Mouse (Mus musculus): ENCODE results near the gene Zfp148.
"Not testable (repeated sequence)": the region's sequence is repeated elsewhere in the genome, so short reads cannot be mapped to it uniquely, and the experiment has no call there.

Gene Zfp148

GRCm38 (mm10) chr16:33461416-33461815, 80.8 kb downstream of the Zfp148 start:
- DNase-seq (ENCODE audit: low spot score in 2 of 2) = no peak

GRCm38 (mm10) chr16:33464509-33465241, 84.0 kb downstream of the Zfp148 start:
- DNase-seq (ENCODE audit: low spot score in 2 of 2) = no peak

GRCm38 (mm10) chr16:33465242-33465614, 84.6 kb downstream of the Zfp148 start:
- no peak for DNase-seq (ENCODE audit: low spot score in 2 of 2)

GRCm38 (mm10) chr16:33467451-33467850, 86.8 kb downstream of the Zfp148 start:
- no peak for DNase-seq (ENCODE audit: low spot score in 2 of 2)

- DNase-seq (ENCODE audit: low spot score in 2 of 2) = no peak
These were observed 89.3 kb downstream of the Zfp148 start for GRCm38 (mm10) chr16:33469973-33470372.

GRCm38 (mm10) chr16:33474381-33474780, 93.7 kb downstream of the Zfp148 start:
- DNase-seq (ENCODE audit: low spot score in 2 of 2) = no peak

- no peak for DNase-seq (ENCODE audit: low spot score in 2 of 2)
These were observed 99.3 kb downstream of the Zfp148 start for GRCm38 (mm10) chr16:33479926-33480325.

- DNase-seq (ENCODE audit: low spot score in 2 of 2) = no peak
These were observed 100.5 kb downstream of the Zfp148 start for GRCm38 (mm10) chr16:33481148-33481547.

GRCm38 (mm10) chr16:33482309-33482708, 101.7 kb downstream of the Zfp148 start:
- no peak for DNase-seq (ENCODE audit: low spot score in 2 of 2)

GRCm38 (mm10) chr16:33487709-33488108, 107.1 kb downstream of the Zfp148 start:
- no peak for DNase-seq (ENCODE audit: low spot score in 2 of 2)

GRCm38 (mm10) chr16:33494374-33494773, 113.7 kb downstream of the Zfp148 start:
- no peak for DNase-seq (ENCODE audit: low spot score in 2 of 2)

GRCm38 (mm10) chr16:33508082-33508481, 127.4 kb downstream of the Zfp148 start:
- DNase-seq (ENCODE audit: low spot score in 2 of 2) = no peak

- DNase-seq (ENCODE audit: low spot score in 2 of 2) = not testable (repeated sequence)
These were observed 128.6 kb downstream of the Zfp148 start for GRCm38 (mm10) chr16:33509231-33509630.

- DNase-seq (ENCODE audit: low spot score in 2 of 2) = not testable (repeated sequence)
These were observed 130.2 kb downstream of the Zfp148 start for GRCm38 (mm10) chr16:33510856-33511255.

- DNase-seq (ENCODE audit: low spot score in 2 of 2) = no peak
These were observed 131.9 kb downstream of the Zfp148 start for GRCm38 (mm10) chr16:33512555-33512954.

GRCm38 (mm10) chr16:33516807-33517565, 136.3 kb downstream of the Zfp148 start, which contains the start of gene Slc12a8:
TSS of gene Slc12a8 (plus strand) at chr16:33517328.
- DNase-seq (ENCODE audit: low spot score in 2 of 2) = peak; percentile 29 to 57

GRCm38 (mm10) chr16:33517627-33518026, 137.0 kb downstream of the Zfp148 start:
- no peak for DNase-seq (ENCODE audit: low spot score in 2 of 2)

- DNase-seq (ENCODE audit: low spot score in 2 of 2) = no peak
These were observed 137.6 kb downstream of the Zfp148 start for GRCm38 (mm10) chr16:33518236-33518635.

- no peak for DNase-seq (ENCODE audit: low spot score in 2 of 2)
These were observed 139.4 kb downstream of the Zfp148 start for GRCm38 (mm10) chr16:33519916-33520568.

GRCm38 (mm10) chr16:33522516-33522915, 141.9 kb downstream of the Zfp148 start:
- no peak for DNase-seq (ENCODE audit: low spot score in 2 of 2)

- no peak for DNase-seq (ENCODE audit: low spot score in 2 of 2)
These were observed 142.9 kb downstream of the Zfp148 start for GRCm38 (mm10) chr16:33523571-33523970.
